Mouse (Mus musculus) mesoderm, embryonic 11.5 days (tissue): ENCODE data around the gene Oaz1.

Source experiments
- DNase-seq: peaks from one replicate; pipeline ENCODE4 v3.0.0-alpha.2; 2012; ENCODE audit warnings: low read depth, low spot score

Gene Oaz1

GRCm38 (mm10) chr10:80845055-80845693, 18.7 kb downstream of the Oaz1 start:
- DNase-seq, result no peak

DNA sequence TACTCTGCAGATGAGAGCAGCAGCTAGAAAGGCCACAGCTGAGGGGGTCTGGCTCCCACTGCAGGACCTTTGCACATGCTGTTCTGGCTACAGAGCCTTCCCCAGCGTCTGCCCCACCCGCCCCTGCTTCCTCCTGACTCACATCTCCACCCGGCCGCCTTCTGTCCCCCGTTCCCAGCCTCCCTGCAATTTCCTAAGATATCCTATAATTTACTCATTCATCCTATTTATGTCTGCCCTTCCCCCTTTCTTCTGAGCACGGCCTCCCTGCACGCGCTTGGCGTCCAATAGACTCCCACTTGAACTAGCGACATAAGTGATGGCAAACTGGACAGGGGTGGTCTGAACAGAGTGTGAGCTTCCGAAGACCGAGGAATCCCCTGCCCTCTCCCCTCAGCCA, 19.3 kb downstream of the Oaz1 start:
- no peak for DNase-seq

GRCm38 (mm10) chr10:80848571-80848970, 22.1 kb downstream of the Oaz1 start:
- DNase-seq, result peak; percentile 30

GRCm38 (mm10) chr10:80854913-80855748, 28.7 kb downstream of the Oaz1 start, which contains the start of the genes Lsm7 and Sppl2b:
TSS of gene Lsm7 (minus strand) at chr10:80855209.
TSS of gene Sppl2b (plus strand) at chr10:80855275.
- DNase-seq, result peak; percentile 98

DNA sequence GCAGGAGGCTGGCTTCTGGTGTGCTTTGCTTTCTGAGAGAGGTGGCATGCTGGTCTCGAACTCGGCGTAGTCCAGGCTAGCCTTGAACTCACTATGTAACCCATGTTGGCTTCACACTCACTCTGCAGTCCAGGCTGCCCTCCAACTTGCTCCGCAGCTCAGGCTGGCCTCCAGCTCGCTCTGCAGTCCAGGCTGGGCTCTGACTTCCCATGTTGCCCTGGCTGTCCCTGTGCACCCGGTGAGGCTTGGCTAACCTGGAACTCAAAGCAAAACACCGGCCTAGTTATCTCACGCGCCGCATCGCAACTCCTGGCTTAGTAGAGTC, 29.3 kb downstream of the Oaz1 start:
- DNase-seq, result no peak

- DNase-seq, result peak; percentile 43
These were observed 29.8 kb downstream of the Oaz1 start for GRCm38 (mm10) chr10:80856267-80856666.

DNA sequence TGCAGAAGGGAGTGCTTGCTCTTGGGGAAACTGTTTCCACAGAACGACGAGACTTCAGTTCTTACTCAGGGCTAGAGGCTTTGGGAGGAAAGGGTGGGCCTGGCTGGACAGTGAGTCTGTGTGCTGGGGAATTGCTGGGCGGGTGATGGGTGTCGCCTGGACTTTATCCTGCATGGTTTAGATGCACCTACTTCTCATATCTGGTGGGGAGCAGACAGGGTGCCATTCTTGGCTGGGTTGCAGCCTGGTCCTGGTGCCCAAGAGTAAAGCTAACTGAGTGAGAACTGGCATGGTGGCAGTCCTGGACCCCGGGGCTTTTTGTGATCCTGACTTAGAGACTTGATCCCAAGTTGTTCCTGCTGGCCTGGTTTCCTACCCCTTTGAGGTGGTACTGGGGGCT, 30.5 kb downstream of the Oaz1 start:
- no peak for DNase-seq

DNA sequence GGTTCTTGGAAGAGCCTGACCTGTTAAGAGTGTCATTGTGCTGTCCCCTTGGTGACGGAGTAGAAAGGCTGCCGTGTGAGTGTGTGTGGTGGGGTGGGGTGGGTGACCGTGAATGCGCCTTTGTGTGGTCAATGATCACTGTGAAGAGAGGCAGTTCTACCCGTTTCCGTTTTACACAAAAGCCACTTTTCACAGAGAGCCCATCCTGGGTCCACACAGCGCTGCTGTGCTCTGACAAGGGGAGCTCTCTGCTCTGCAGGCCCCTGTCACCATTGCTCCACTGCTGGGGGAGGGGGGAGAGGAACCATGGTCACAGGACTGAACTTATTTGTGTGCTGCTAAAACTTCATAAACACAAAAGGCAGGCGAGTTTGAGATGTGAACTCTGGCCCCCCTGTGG, 30.9 kb downstream of the Oaz1 start:
- DNase-seq, result no peak

- DNase-seq, result no peak
These were observed 31.4 kb downstream of the Oaz1 start for GRCm38 (mm10) chr10:80857848-80858247.

DNA sequence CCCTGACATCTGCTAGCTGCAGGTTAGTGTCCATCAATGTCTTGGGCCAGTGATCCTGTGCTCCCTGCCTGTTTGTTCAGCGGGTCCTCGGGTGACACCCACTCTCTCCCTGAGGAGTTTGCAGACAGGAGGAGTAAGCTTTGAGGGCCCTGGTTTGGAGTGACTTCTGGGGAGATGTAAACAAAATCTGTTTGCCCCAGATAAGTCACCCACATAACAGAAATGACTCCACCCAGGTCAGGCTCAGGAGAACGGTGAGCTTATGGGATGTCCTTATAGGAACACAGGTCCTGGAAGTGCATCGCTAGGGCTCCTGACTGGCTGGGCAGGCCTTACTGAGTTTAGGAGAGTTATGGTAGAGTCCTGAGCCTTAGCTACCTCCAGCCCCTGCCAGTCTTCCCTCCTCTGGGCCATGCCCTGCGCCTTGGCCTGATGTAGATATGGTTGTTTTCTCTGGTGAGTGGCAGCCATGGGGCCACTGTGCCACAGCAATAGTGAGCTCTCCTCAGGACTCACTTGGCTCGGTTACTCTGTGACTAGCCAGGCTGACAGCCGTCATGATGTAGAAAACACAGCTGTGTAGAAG, 32.0 kb downstream of the Oaz1 start:
- no peak for DNase-seq

GRCm38 (mm10) chr10:80862305-80862704, 35.8 kb downstream of the Oaz1 start:
- no peak for DNase-seq

GRCm38 (mm10) chr10:80864446-80864845, 38.0 kb downstream of the Oaz1 start:
- DNase-seq, result no peak

DNA sequence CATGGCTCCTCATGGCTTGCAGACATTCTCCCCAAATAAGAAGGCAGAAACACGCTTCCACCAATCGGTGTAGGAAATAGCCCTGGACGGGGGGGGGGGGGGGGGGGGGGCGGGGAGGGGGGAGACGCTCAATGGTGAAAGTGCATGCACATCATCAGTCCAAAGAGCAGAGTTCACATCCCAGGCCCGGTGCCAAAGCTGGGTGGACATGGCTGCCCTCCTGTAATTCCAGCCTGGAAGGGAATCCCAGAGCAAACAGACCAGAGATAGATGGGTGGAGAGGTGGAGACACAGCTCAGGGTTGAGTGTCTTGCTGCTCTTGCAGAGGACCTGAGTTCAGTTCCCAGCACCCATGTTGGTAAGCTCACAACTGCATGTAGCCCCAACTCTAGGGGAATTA, 44.5 kb downstream of the Oaz1 start:
- DNase-seq, result no peak

GRCm38 (mm10) chr10:80871581-80871980, 45.1 kb downstream of the Oaz1 start, which contains the start of gene Tmprss9:
TSS of gene Tmprss9 (plus strand) at chr10:80871848.
- no peak for DNase-seq

DNA sequence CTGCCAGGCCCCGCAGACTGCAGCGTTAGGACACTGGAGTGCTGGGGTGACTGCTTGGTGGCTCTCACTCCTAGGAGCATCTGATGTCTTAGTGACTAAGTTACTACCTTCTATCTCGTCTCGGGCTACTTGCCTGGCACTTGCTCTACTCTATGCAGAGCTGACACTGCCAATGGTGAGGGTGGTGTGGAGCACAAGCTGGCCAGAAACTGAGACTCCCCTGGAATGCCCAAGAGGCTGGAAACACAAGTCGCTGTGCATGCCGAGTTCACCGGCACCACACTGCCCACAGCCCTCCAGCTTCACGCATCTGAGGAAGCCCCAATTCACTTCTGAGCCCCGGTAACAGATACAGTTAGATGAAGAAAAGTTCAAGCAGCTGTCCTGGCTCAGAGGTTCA, 47.6 kb downstream of the Oaz1 start:
- DNase-seq, result no peak

DNA sequence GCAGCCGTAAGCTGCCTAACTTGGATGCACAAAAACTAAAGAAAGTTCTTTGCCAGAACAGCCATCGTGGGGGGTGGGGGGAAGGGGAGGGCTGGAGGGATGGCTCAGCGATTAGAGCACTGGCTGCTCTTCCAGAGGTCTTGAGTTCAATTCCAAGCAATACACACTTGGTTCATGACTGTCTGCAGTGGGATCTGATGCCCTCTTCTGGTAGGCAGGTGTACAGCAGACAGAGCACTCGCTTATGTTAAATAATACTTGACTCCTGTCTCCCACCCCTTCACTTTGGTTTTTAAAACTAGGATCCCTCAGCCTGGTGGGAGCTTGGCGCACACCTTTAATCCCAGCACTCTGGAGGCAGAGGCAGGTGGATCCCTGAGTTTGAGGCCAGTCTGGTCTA, 49.6 kb downstream of the Oaz1 start:
- DNase-seq, result peak; percentile 67

DNA sequence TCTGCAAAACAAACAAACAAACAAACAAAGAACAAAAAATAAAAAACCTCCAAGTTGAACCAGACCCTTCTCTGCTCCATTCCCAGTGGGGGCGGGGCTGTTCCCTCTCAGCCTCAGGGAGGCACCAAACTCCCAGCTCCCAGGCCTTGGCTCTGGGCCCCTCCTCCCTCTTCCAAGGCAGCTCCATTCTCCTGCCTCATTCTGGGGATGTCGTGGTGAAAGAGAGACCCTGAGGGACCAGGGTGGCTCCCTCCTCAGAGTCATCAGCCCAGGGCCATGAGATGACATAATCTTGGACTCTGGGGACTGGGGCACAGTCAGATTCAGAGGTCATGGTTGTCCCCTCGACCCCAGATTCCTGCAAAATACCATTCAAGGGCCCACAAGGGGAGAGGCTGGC, 50.1 kb downstream of the Oaz1 start:
- no peak for DNase-seq
